Mouse (Mus musculus) spleen, adult 2 months (tissue): ENCODE results near the gene Usp30.

ENCODE experiments used
- CTCF ChIP-seq: fragments of 200-500 bp; IDR thresholded peaks from 2 replicates; pipeline ENCODE4 v1.5.1; 2011; ENCODE audit warnings: mild to moderate bottlenecking, inconsistent platforms; ENCODE audit not compliant: insufficient read depth, insufficient read length, insufficient replicate concordance; ENCODE audit errors: extremely low read depth
- POLR2A ChIP-seq: fragments of 200-500 bp; IDR thresholded peaks from 2 replicates; pipeline ENCODE4 v1.6.1; 2011; ENCODE audit warnings: low read depth, low read length, inconsistent platforms

DNA sequence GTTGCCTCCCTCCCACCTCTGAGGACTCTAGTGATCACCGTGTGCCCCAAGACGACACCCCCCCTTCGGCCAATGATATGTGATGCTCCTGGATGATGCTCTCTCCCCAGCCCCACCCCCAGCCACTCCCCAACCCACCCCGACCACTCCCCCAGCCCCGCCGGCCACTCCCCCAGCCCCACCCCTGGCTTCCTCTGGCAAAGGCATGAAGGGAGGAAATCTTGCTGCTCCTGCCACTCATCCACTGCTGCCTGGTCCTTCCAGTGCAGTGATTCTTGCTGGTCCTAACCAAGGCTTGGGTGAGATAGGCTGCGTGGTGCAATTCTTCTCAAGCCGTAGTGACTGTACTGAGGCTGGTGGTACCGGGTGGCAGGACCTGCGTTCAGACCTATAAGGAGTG lies 40.4 kb upstream of the Usp30 start:
- TF ChIP-seq CTCF: no peak
- TF ChIP-seq POLR2A: no peak
